Mouse (Mus musculus): Measurements from ENCODE around the gene Tnnt1. TPM values are rescaled to one million over a fixed set of nuclear protein-coding genes. Genes with fewer than 3 reads are reported as not detected.

Gene Tnnt1
- polyA plus RNA-seq, 1 experiment from 2014 or later: 97.0 TPM

DNA sequence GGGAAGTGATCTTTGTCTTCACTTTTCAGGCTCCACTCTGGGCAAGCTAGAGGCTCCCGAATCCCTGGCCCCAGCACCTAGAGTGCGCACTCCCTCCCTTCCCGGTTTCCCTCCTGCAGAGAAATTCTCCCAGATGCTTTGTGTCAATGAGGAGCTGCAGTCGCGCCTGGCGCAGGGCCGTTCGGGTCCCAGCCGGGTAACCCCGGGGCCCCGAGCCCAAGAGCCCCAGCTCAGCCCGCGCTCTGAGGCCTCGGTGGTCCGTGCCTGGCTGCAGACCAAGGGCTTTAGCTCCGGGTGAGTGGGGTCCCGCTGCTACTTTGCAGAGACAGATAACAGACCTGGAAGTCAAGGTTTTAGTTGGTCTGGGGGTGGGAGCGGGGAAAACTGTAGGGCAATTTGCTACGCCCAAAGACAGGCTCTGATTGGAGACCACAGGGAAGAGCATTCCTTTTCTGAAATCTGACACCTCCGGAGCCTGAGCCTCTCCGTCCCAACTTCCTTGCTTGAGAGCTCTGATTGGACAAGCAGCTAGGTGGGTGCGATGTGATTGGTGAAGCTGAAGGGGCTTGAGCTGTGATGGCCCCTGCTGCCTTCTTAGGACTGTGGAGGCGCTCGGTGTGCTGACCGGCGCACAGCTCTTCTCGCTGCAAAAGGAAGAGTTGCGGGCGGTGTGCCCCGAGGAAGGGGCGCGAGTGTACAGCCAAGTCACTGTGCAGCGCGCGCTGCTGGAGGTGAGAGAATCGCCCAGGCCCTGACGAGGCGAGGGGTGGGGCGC, 38.0 kb downstream of the Tnnt1 start:
- peaks cover 25% of the 10 kb centered on the region for H3K36me3 ChIP-seq
- H3K9me3 ChIP-seq: no peaks in the 10 kb centered on the region
- peak; percentile 96 for DNase-seq (ENCODE audit: low spot score)
- peaks cover 32% of the 10 kb centered on the region for H3K27me3 ChIP-seq (ENCODE audit: insufficient read depth, poor library complexity, severe bottlenecking)
- peak overlapping the region; percentile 96 for H3K27ac ChIP-seq
- WGBS: under 1% methylated on average over 39 of the region's 39 CpGs
- H3K4me1 ChIP-seq: peaks cover 28% of the 10 kb centered on the region
- peak overlapping the region; percentile 74 for H3K4me3 ChIP-seq

DNA sequence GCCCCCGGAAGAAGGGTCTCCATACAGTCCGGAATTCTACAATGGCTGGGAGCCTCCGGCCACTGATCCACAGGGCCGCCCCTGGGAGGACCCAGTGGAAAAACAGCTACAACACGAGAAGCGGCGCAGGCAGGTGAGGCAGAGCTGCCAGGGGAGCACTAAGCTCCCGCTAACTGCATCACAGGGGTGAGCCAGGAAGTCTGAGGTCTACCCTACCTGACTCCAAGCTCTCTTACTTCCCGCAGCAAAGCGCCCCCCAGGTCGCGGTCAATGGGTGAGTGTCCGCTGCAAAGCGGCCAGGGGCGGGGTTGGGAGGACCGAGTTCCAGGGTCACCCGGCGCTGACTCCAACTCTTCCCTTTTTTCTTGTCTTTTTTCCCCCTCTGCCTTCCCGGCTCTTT, 42.2 kb downstream of the Tnnt1 start:
- no peak for DNase-seq (ENCODE audit: low spot score)
- Histone ChIP-seq H3K9me3 (no peaks in the 10 kb centered on the region), H3K4me1 (peaks cover 28% of the 10 kb centered on the region), H3K27ac (peak overlapping the region; percentile 47; the same call in 1 of the 2 replicates), H3K4me3 (peak overlapping the region; percentile 42), H3K36me3 (no peaks in the 10 kb centered on the region), H3K27me3 (ENCODE audit: insufficient read depth, poor library complexity, severe bottlenecking) (peaks cover 71% of the 10 kb centered on the region)
- 6% methylated on average over 19 of the region's 19 CpGs for WGBS

- DNase-seq (ENCODE audit: low spot score): peak; percentile 94
- under 1% methylated on average over 24 of the region's 24 CpGs for WGBS
- H3K4me3 ChIP-seq: peak overlapping the region; percentile 57
- H3K27me3 ChIP-seq (ENCODE audit: insufficient read depth, poor library complexity, severe bottlenecking): peaks cover 80% of the 10 kb centered on the region
- H3K27ac ChIP-seq: no peak overlapping the region
- H3K9me3 ChIP-seq: no peaks in the 10 kb centered on the region
- no peaks in the 10 kb centered on the region for H3K36me3 ChIP-seq
- peaks cover 16% of the 10 kb centered on the region for H3K4me1 ChIP-seq
Observed at GRCm38 (mm10) chr7:4471179-4471555, 45.0 kb downstream of the Tnnt1 start.

DNA sequence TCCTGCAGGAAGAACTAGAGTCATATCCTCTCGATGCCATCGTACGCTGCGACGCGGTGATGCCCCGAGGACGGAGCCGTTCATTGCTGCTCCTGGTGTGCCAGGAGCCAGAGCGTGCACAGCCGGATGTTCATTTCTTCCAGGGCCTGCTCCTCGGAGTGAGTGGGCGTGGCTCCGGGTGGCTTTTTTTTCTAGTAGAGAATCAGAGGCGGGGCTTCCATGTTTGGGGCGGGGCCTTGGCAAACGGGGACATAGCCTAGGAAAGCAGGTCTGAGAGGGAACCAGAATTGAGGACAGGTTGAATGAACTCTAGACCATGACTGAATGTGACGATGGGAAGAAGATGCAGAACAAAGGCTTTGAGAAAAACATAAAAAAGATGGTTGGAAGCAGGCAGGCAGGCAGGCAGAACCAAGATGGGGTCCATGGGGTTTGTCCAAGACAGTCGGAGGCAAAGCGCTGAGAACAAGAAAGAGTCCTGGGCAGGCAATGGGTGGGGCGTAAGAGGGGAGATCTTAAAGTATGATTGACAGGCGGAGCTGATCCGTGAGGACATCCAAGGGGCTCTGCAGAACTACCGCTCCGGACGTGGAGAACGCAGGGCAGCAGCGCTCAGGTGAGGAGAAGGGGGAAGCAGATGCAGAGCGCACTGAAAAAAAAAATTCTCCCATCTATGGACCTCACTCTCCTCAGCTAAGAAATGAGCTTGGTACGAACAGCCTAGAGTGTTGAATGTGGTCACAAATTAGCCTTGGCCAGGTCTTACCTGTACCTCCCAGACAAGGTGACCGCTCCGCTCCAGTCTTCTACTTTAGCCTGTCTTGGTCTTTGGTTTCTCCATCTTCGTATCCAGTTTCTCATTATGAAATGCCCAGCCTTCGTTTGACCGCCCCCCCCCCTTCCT, 45.7 kb downstream of the Tnnt1 start:
- Histone ChIP-seq H3K9me3 (no peaks in the 10 kb centered on the region), H3K27me3 (ENCODE audit: insufficient read depth, poor library complexity, severe bottlenecking) (peaks cover 73% of the 10 kb centered on the region), H3K4me1 (peaks cover 16% of the 10 kb centered on the region), H3K27ac (no peak overlapping the region), H3K4me3 (peak overlapping the region; percentile 57), H3K36me3 (no peaks in the 10 kb centered on the region)
- WGBS: 3% methylated on average over 35 of the region's 35 CpGs
- peak; percentile 86 for DNase-seq (ENCODE audit: low spot score)

DNA sequence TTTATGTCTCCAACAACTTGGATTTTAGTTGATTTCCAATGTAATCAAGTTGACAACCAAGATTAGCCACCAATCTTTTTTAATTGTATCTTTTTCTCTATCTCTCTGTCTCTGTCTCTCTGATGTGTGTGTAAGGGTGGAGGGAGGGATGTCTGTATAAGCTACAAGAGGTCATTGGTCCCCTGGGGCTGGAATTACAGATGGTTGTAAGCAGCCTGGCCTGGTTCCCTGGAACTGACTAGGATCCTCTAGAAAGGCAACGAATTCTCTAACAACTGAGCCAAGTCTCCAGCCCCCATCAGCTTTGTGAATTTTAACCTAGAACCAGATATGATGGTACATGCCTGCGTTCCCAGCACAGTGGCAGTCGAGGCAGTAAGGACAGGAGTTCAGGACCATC, 48.4 kb downstream of the Tnnt1 start:
- H3K4me1 ChIP-seq: peaks cover 9% of the 10 kb centered on the region; the same call in 1 of the 2 replicates
- H3K27ac ChIP-seq: no peak overlapping the region
- 79% methylated on average over 3 of the region's 3 CpGs for WGBS
- no peaks in the 10 kb centered on the region for H3K9me3 ChIP-seq
- DNase-seq (ENCODE audit: low spot score): no peak
- H3K4me3 ChIP-seq: no peak overlapping the region
- no peaks in the 10 kb centered on the region for H3K36me3 ChIP-seq
- peaks cover 46% of the 10 kb centered on the region for H3K27me3 ChIP-seq (ENCODE audit: insufficient read depth, poor library complexity, severe bottlenecking)

DNA sequence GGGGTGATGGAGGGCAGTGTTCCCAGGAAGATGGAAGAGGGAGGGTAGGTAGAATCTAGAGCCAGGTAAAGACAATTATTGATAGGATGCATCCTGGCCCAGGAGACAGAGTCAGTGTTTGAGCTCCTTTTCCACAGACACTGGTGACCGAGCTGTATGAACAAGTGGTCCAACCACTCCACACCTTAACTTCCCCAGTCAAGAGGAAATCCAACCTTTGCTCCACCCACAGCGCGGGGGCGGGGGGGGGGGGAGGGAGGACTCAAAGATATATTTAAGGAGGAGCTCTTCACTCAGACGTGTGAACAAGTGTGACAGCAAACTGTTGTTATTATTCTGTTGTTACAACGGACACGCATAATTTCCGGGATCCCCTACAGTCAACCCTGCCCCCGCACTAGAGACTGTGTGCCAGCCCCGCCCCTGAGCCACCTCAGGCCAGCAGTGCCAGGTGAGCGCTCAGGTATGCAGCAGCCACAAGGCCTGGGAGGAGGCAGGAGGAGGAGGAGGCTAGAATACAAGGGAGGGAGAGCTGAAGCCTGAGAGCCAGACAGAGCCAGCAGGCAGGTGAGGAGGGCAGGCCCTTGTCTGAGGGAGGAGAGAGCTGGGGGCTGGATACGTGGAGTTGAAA, 51.9 kb downstream of the Tnnt1 start:
- Histone ChIP-seq H3K9me3 (no peaks in the 10 kb centered on the region), H3K27ac (no peak overlapping the region), H3K4me1 (no peaks in the 10 kb centered on the region), H3K36me3 (no peaks in the 10 kb centered on the region), H3K27me3 (ENCODE audit: insufficient read depth, poor library complexity, severe bottlenecking) (peaks cover 14% of the 10 kb centered on the region), H3K4me3 (no peak overlapping the region)
- no peak for DNase-seq (ENCODE audit: low spot score)
- 8% methylated on average over 12 of the region's 12 CpGs for WGBS

GRCm38 (mm10) chr7:4460576-4461434, 55.4 kb downstream of the Tnnt1 start, which contains the start of gene Eps8l1:
Gene Eps8l1, plus strand, starts transcription at chr7:4460674.
- Histone ChIP-seq H3K9me3 (no peaks in the 10 kb centered on the region), H3K27me3 (ENCODE audit: insufficient read depth, poor library complexity, severe bottlenecking) (no peaks in the 10 kb centered on the region), H3K4me3 (peak within 1 kb of the TSS; percentile 35), H3K36me3 (no peaks in the 10 kb centered on the region), H3K27ac (peak within 1 kb of the TSS; percentile 67), H3K4me1 (no peaks in the 10 kb centered on the region)
- 66% methylated on average over 14 of the region's 16 CpGs for WGBS
- DNase-seq (ENCODE audit: low spot score): no peak

Other genes with a start within 250 kb of the Tnnt1 start
- gene Ncr1, start 178.7 kb downstream of the Tnnt1 start, polyA plus RNA-seq (2016; fragmentation: Nextera tagmentation; extraction: Ambion mirVana): not detected in 2 replicates
- 0.35 and 0.57 TPM in 2 replicates for gene Gp6, start 118.6 kb downstream of the Tnnt1 start, polyA plus RNA-seq (2016; fragmentation: Nextera tagmentation; extraction: Ambion mirVana)
- 32.9 and 37.0 TPM in 2 replicates for gene Rdh13, start 70.7 kb downstream of the Tnnt1 start, polyA plus RNA-seq (2016; fragmentation: Nextera tagmentation; extraction: Ambion mirVana)
- 1.7 and 4.6 TPM in 2 replicates for gene Eps8l1, start 55.7 kb downstream of the Tnnt1 start, polyA plus RNA-seq (2016; fragmentation: Nextera tagmentation; extraction: Ambion mirVana)
- gene Ppp1r12c, start 14.7 kb downstream of the Tnnt1 start, polyA plus RNA-seq (2016; fragmentation: Nextera tagmentation; extraction: Ambion mirVana): 30.9 and 46.0 TPM in 2 replicates
- gene Tnni3, start 7.8 kb upstream of the Tnnt1 start, polyA plus RNA-seq (2016; fragmentation: Nextera tagmentation; extraction: Ambion mirVana): 960 and 1,463 TPM in 2 replicates
- 0.63 and 0.65 TPM in 2 replicates for gene Dnaaf3, start 16.1 kb upstream of the Tnnt1 start, polyA plus RNA-seq (2016; fragmentation: Nextera tagmentation; extraction: Ambion mirVana)
- gene Syt5, start 31.2 kb upstream of the Tnnt1 start, polyA plus RNA-seq (2016; fragmentation: Nextera tagmentation; extraction: Ambion mirVana): 1.0 and 2.8 TPM in 2 replicates
- not detected in 2 replicates for gene Ptprh, start 87.7 kb upstream of the Tnnt1 start, polyA plus RNA-seq (2016; fragmentation: Nextera tagmentation; extraction: Ambion mirVana)
- gene Tmem86b, start 115.0 kb upstream of the Tnnt1 start, polyA plus RNA-seq (2016; fragmentation: Nextera tagmentation; extraction: Ambion mirVana): 2.8 and 4.4 TPM in 2 replicates
- gene Ppp6r1, start 142.6 kb upstream of the Tnnt1 start, polyA plus RNA-seq (2016; fragmentation: Nextera tagmentation; extraction: Ambion mirVana): 8.7 and 16.0 TPM in 2 replicates
- gene Hspbp1, start 168.7 kb upstream of the Tnnt1 start, polyA plus RNA-seq (2016; fragmentation: Nextera tagmentation; extraction: Ambion mirVana): 105 and 118 TPM in 2 replicates
- gene Brsk1, start 174.2 kb upstream of the Tnnt1 start, polyA plus RNA-seq (2016; fragmentation: Nextera tagmentation; extraction: Ambion mirVana): 0.89 and 1.0 TPM in 2 replicates
- not detected in 2 replicates for gene Tmem150b, start 208.9 kb upstream of the Tnnt1 start, polyA plus RNA-seq (2016; fragmentation: Nextera tagmentation; extraction: Ambion mirVana)
- 76.1 and 77.6 TPM in 2 replicates for gene Kmt5c, start 223.7 kb upstream of the Tnnt1 start, polyA plus RNA-seq (2016; fragmentation: Nextera tagmentation; extraction: Ambion mirVana)
- gene Cox6b2, start 236.7 kb upstream of the Tnnt1 start, polyA plus RNA-seq (2016; fragmentation: Nextera tagmentation; extraction: Ambion mirVana): 37.6 and 42.2 TPM in 2 replicates

Measured in heart, embryonic 10.5 days (tissue).